Mouse (Mus musculus): ENCODE results near the gene Rcor1.

Rcor1 gene

DNA sequence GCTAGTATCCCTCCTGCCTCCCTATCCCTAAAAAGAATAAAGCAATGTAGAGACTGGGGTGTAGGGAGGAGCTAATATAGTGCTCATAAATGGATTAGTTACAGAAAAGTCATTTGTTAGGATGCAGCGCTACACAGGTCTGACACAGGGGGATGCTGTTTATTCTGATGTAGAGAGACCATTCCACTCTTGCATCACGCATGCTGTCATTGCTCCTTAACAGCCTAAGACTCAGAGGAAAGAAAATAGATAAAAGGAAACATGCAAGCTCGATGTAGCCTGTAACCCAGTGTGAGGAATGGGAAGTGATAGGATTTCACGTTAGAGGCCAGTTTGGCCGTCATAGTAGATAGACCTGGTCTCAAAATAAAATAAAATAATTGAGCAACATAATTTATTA lies 31.9 kb downstream of the Rcor1 start:
- DNase-seq: no peak

DNA sequence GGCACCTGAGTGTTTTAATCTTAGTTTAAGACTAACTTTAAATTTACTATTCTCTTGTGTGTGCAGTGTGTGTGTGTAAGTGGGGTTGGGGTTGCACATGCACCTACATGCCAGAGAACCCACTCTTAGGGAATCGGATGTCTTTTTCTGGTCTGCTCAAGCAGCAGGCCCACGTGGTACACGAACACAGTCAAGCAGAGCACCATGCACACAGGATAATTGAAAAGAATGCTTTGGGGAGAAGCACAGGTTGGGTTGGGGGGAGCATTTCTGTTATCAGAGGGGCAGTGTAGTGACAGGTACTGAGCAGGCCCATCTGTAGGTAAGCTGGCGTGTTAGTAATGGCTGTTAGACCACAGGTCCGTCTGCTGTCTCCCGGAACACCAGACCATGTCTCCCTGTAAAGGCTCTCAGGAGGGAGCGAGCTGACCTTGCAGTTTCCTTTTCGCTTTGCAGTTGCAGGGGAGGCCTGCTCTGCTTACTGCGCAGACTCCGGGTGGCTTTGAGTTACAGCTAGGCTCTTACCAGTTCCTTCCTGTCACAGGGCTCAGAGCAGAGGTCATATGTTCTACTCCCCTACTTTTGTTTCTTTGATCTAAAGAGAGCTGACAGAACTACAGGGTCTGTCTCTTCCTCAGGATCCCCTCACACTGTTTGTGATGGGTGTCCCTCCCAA lies 32.5 kb downstream of the Rcor1 start:
- peak; percentile 82 for DNase-seq

DNA sequence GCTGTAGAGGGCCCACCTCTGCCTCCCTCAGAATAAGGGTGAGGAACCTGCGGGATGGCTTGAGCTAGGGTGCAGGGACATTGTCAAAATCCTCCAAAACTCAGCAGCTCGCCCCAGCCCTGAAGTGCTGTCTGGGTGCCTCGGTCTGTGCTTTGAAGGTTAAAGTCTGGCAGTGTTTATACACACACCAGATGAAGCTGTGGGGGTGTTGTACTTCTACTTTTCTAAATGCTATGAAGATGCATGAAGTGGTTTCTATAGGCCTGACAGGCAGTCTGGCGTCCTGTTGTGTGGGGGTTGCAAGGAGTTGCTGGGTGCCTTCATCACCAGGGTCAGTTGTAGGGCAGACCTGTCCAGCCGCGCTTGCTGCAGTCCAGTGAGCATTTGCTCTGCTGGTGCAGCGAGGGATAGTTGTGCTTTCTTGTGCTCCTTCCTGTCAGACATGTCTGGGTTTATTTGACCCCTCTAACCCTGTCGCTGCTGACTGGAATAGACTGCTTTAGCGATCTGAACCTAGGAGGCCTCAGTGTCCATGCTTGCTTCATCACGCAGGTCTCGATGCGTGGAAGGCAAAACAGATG lies 37.3 kb downstream of the Rcor1 start:
- DNase-seq: peak; percentile 36

DNA sequence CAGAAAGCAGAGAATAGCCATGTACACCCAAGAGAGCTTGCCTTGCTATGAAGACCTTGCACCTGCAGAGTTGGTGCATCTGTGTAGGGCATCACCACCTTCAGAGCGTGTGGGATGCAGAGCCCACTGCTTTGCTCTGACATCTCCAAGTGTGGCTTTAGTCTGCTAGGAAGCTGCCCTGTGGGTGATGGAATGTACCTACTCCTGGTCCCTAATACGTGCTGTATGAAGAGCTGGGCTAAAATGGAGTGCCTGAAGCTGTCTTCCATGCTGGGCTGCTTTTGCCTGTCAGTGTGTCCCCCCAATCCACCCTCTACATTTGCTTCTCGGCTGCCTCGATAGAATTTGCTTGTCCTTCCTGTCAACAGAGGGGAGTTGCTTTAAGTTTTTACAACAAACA lies 46.4 kb downstream of the Rcor1 start:
- no peak for DNase-seq

DNA sequence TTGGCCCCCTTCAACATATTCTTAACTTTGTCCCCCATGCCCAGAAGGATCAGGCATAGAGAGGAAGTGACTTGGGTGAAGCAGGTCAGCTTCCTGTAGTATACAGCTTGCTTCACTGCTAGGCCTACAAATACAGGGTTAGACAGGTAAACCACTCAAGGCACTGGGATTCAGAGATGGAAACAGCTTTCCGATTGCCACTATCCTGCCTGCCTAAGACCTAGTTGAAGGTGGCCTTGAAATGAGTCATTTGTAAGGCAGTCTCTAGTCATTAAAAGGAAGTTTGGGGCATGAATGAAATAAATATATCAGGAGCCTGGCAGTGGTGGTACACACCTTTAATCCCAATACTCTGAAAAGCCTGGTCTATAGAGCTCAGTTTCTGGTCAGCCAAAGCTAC lies 47.9 kb downstream of the Rcor1 start:
- DNase-seq: no peak

DNA sequence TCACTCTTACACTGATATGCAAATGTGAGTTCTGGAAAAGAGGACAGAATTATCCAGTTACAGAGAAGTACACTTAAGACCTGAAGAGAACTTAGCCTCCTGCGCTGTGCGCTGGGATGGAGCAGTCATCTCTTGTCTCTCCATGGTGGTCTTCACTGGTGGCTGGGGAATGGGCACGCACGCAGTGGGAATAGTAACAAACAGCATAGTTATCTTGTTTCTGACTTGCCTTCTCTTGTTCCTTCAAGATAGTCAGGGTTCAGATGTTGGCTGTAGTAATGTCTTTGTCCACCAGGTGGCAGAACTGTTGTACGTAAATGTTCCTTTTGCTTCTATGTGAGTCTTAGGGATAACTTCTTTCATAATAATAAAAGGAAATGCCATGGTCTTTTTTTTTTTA lies 49.0 kb downstream of the Rcor1 start:
- peak; percentile 64 for DNase-seq

DNA sequence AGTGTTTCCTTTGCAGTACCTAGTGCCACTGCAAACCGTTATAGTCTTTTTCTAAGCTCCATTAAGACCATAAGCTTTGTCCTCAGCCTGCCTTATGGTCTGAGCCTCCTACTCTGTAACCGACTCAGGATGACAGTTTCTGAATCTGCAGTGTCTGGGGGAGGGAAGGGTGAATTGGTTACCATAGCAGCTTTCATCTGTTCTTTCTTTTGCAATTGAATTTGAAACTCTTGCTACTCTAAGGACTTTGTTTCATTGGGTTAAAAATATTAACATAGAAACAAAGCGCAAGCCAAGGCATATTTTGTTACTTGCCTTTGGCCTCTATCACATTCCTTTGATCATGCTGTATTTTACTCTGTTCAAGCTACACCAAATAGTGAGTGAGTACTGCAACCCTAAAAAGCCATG lies 49.6 kb downstream of the Rcor1 start:
- DNase-seq: no peak

DNA sequence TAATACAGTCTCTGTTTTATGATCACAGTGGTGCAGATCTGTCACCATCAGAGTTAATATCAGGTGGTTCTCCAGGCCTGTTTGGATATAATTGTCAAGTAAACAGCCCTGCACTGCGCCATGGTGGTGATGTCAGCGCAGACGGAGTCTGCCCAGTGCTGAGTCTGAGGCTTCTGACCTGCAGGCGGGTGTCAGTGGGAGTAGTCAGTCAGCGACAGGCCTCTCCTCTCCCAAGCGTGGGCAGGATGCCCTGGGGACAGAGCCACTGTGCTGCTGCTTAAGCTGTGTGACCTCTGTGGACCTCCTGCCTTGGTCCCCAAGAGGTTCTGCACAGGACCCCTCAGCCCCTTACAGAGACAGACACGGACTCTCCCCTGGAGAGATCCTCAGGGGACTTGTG lies 50.0 kb downstream of the Rcor1 start:
- peak; percentile 37 for DNase-seq

DNA sequence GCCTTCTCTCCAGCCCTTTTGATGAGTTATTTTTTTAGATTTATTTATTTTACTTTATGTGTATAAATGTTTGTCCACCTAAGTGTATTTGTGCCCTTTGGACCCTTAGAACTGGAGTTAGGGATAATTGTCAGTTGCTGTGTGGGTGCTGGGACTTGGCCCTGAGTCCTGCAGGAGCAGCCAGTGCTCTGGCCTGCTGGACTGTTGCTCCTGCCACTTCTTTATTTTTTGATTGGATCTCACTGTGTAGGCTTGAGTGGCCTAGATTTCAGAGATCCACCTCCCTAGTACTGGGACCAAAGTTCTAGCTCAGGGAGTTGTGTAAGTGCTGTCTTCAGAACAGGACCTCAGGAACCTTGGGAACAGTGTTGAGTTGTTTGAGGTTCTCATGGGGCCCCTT lies 51.6 kb downstream of the Rcor1 start:
- peak; percentile 68 for DNase-seq

DNA sequence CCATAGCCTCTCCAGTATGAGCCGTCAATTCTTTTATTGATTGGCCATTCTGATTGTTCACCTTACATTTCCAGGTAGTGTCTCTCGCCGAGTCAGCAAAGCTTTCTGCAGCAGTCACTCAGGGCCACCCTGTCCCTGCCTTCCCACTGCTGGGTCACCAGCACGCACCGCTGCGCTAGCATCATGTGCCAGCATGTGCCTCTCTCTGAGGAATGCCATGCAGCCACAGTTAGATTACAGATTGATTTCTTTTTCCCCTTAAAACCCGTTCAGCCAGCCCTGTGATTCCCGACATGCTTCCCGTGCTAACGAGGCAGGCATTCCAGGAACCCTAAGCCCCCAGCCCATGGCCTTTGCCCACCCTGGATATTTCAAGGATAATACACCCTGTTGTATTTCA lies 52.8 kb downstream of the Rcor1 start:
- peak; percentile 75 for DNase-seq

DNA sequence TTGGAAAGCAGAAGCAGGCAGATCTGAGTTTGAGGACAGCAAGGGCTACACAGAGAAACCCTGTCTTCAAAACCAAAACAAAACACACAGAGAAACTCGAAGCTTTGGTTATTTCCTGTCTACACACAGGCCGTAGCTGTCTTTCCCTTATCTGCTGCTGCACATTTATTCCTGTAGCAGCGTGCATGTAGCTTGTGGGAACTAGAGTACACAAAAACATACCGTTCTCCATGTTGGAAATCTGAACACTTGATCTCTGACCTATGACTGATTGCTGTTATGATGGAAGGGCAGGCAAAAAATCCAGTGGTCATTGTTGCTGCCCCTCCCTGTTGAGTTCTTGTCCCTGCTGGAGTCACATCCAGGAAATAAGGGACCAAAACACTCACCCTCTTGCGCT lies 54.9 kb downstream of the Rcor1 start:
- DNase-seq: no peak

DNA sequence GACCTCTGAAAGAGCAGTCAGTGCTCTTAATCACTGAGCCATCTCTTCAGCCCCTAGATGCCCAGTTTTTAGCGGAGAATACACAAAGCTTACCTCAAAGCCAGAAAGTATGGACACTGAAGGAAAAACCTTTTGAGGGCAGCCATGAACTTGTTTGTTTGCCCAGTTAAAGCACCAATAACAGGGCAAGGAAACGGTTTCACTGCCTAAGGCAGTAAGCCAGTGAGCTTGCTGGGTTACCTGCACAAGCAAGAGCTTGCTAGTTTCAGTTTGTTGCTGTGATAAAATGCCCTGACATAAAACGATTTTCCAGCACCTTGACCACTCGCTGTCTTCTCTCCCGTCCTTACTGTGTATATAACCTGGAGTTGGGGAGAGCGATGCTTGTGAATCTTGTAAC lies 55.9 kb downstream of the Rcor1 start:
- DNase-seq: no peak

DNA sequence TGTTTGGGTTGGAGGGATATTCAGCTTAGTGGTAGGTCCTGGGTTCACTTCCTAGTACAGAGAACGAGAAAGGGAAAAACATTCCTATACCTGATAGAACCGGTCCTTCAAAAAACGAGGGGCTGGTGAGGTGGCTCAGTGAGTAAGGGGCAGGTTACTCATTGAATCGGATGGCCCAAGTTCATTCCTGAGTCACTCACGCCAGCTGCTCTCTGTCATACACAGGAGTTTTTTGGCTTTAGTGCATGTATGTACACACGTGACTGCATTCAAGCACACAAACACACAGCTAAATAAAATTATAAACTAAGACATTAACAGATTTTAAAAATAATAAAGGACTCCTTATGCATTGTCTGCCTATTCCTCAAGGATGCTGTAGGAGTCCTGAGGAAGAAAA lies 57.1 kb downstream of the Rcor1 start:
- DNase-seq: no peak

DNA sequence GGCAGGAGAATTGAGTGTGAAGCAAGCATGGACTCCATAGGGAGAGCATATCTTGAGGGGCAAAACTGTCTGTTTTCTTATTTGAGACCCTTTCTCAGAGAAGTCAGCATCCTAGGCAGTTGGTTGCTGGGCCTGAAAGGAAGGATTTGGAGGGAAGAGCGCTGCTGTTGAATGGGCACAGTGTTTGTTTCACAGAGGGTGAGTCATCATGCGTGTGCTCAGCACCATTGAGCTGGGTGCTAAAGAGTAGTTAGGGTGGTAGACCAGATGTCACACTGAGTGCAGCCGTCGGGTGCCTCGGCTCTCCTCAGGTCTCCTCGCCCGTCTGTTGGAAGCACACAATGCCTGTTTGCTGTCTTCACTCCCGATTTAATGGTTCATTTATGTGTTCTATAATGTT lies 57.9 kb downstream of the Rcor1 start:
- DNase-seq: no peak

DNA sequence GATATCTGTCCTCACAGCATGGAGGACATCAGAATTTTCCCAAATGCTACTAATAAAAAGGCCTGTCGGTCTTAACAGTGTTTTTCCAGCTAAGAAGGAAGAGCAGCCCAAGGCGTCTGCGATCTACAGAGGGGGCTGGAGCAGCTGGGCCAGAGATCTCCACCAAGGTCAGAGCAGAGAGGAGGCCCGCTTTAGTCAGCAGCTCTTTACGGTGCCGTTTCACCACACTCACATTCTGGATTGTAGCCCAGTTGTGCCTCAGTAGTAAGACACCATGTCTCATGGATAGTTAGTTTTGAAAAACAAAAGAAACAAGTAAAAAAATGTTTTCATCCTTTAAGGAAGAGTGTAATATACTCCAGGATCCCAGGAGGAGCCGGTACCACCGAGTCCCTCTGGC lies 72.0 kb downstream of the Rcor1 start:
- DNase-seq: no peak

DNA sequence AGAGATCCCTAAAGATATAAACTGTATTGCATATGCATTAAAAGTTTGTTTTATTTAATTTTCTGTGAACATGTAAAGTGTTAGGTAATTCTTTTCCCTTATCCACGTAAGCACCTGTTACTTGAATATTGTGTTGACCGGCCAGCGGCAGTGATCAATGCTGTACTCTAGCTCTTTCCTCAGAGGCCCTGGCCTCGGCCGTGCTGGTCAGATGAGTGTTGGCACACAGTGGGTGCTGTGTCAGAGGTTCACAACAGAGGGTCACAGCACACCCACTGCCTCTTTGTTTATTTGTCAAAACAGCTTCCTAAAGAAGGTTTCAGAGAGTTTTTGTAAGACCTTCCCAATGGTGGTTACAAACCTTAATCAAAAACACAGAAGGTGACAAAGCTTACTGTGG lies 75.4 kb downstream of the Rcor1 start:
- no peak for DNase-seq

DNA sequence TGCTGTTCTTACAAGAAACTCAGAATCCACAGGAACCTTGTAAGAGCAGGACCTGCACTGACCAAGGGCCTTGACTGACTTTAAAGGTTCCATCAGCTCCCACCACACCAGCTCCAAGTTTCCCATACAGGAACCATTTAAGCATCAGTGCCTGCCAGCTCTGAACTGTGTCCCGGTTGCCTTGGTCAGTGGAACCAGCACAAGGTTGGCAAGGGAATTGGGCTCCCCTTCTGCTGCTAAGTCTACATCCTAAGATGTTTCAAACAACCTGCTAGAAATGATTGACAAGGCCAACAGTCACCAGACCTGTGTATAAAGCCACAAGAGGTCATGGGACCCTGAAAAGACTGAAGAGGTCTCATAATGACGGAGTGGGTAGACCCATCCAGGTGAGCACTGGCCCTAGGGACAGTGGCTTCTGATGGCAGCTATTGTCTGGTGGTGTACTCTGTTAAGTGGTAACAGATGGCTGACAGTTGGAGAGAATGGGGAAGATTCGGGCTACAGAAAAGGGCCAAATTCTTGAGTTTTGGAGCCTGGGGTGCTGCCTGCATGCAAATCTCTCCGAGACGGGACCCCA lies 80.4 kb downstream of the Rcor1 start:
- no peak for DNase-seq

DNA sequence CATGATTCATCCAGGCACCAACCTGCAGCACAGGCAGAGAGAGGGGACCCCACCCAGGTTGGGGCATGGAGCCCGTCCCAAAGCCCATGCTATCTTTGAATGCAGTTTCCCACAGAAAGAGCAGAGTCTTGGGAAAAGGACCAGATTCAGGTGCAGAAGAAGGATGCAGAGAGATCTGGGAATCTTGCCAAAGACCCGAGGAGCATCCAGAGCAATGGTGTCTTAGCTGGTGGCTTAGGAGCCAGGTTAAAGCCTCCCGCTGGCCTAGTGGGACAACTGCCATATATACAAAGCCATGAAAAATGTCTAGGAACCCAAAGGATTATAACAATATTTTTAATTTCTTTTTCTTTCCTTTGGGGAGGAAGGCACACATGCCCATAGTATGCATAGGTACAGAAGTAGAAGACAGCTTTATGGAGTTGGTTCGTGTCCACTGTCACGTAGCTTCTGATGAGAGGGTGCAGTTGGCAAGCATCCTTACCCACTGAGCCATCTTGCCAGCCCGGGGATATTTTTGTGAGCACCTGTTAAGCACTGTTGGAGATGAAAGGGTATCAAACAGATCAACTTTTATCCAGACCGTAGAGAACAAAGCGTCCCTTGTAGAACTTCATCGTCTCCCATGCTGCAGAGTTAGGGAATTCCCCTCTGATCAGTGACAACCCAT lies 82.0 kb downstream of the Rcor1 start:
- no peak for DNase-seq

DNA sequence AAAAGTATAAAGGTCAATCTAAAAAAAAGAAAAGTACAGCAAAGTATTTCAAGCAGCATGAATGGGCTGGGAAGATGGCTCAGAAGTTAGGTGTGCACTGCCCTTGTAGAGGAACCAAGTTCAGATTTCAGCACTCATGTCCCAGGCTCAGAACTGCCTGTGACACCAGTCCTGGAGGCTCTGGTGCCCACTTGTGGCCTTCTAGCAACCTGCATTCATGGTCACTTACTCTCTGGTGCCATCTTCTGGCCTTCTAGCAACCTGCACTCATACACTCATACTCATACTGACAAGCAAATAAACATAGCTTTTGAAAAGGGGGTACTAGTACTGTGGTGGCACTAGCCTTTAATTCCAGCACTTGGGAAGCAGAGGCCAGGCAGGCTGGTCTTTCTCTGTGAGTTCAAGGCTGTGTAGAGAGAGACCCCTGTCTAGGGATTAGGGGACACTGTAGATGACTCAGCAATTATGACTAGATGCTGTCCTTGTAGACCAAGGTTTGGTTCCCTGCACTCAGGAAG lies 83.2 kb downstream of the Rcor1 start:
- peak; percentile 11 for DNase-seq

DNA sequence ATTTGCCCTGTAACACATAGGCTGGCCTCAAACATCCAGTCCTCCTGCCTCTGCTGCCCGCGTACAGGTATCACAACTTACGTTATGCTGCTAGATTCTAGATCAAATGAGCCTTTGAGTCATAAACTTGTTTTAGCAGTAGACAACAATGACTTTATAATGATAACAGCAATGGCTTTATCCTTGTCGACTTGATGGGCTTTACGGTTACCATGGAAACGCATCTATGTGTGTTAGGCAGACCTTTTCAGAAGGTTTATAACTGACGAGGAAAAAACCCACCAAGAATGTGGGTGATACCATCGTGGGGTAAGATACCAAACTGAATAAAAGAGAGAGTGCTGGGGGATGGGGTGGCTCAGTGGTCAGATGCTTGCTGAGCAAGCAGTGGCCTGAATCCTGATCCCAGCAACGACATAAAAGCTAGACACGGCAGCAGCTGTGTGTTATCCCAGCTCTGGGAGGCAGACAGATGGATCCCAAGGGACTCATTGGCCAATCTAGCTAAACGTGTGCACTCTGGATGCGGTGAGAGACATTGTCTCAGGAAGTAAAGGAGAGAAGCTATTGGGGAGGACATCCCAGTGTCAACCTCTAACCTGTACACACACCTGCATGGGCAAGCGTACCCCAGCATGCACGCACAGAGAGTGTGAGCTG lies 85.6 kb downstream of the Rcor1 start:
- DNase-seq: peak; percentile 12

DNA sequence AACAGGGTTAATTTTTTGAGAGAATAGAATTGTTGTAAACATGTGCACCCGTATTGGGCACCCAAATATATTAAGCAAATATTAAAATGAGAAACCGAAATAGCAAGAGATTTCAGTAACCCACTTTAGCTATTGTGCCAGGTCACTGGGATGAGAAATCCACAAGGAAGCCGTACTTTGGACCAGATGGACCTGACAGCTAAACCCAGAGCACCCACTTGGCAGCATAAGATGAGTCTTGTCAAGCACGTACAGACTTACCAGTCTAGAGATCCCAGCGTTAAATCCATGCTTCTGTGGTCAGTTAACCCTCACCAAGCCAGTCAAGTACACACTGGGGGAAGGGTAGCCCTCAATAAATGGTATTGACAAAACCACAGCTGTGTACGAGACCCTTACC lies 86.5 kb downstream of the Rcor1 start:
- DNase-seq: peak; percentile 39

DNA sequence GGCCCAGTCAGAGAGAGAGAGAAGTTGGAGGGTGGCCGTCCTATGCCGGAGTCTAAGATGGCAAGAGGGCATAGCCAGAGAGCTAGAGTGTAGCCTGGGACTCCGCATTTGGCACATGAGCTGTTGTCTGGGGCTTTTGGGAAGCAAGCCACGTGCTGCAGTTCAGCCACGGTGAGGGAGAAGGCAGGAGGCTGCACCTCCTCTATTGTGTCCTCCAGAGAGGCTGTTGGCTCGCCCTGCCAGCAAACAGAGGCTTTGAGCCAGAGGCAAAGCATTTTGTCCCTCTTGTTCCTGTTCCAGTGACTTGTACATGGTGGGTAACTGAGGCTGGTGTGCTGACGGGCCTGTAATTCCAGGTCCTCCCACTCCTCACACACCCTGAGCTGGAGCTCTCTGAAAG lies 95.0 kb downstream of the Rcor1 start:
- no peak for DNase-seq
